Mouse (Mus musculus): ENCODE measurements around the gene Hoxb1. TPM values are rescaled to one million over a fixed set of nuclear protein-coding genes. Genes with fewer than 3 reads are reported as not detected.
A peak's percentile ranks its signal among the peaks of the same experiment; 100 is the strongest.

Hoxb1 gene
- total and polyA plus RNA-seq, 2 experiments from 2014 or later: not detected

GRCm38 (mm10) chr11:96319071-96319902, 46.3 kb upstream of the Hoxb1 start:
- ATAC-seq (ENCODE audit: low FRiP score) (no peak), DNase-seq (ENCODE audit: low spot score) (no peak)
- Histone ChIP-seq H3K4me1 (ENCODE audit: insufficient read depth, low read length) (no peaks in the 10 kb centered on the region), H3K4me2 (ENCODE audit: low read depth, low read length, poor library complexity, severe bottlenecking) (peak overlapping the region; percentile 24), H3K9ac (replicated peaks; ENCODE audit: low read length, poor library complexity, severe bottlenecking) (no peak overlapping the region), H3K36me3 (ENCODE audit: insufficient read depth, low read length) (no peaks in the 10 kb centered on the region), H3K4me3 (ENCODE audit: low read depth, low read length) (no peak overlapping the region), H3K27ac (ENCODE audit: low read depth, low read length) (no peak overlapping the region), H3K27me3 (ENCODE audit: insufficient read depth, low read length) (peaks cover 92% of the 10 kb centered on the region), H3K9me3 (ENCODE audit: low read length) (no peaks in the 10 kb centered on the region)
- TF ChIP-seq CTCF (IDR thresholded peaks at IDR 0.05): no peak
- WGBS: 2% methylated on average over 34 of the region's 34 CpGs

- H3K27me3 ChIP-seq (ENCODE audit: insufficient read depth, low read length): peaks cover 95% of the 10 kb centered on the region
- ATAC-seq (ENCODE audit: low FRiP score): no peak
- no peak overlapping the region for H3K4me3 ChIP-seq (ENCODE audit: low read depth, low read length)
- H3K4me2 ChIP-seq (ENCODE audit: low read depth, low read length, poor library complexity, severe bottlenecking): no peak overlapping the region
- no peak for DNase-seq (ENCODE audit: low spot score)
- H3K36me3 ChIP-seq (ENCODE audit: insufficient read depth, low read length): no peaks in the 10 kb centered on the region
- no peaks in the 10 kb centered on the region for H3K4me1 ChIP-seq (ENCODE audit: insufficient read depth, low read length)
- H3K9ac ChIP-seq (replicated peaks; ENCODE audit: low read length, poor library complexity, severe bottlenecking): no peak overlapping the region
- H3K9me3 ChIP-seq (ENCODE audit: low read length): no peaks in the 10 kb centered on the region
- WGBS: 1% methylated on average over 29 of the region's 29 CpGs
- H3K27ac ChIP-seq (ENCODE audit: low read depth, low read length): no peak overlapping the region
- TF ChIP-seq CTCF (IDR thresholded peaks at IDR 0.05): no peak
Observed at GRCm38 (mm10) chr11:96319910-96320309, 45.6 kb upstream of the Hoxb1 start.

GRCm38 (mm10) chr11:96320688-96321087, 44.9 kb upstream of the Hoxb1 start:
- Histone ChIP-seq H3K4me3 (ENCODE audit: low read depth, low read length) (no peak overlapping the region), H3K4me1 (ENCODE audit: insufficient read depth, low read length) (no peaks in the 10 kb centered on the region), H3K27me3 (ENCODE audit: insufficient read depth, low read length) (peaks cover 95% of the 10 kb centered on the region), H3K4me2 (ENCODE audit: low read depth, low read length, poor library complexity, severe bottlenecking) (no peak overlapping the region), H3K9ac (replicated peaks; ENCODE audit: low read length, poor library complexity, severe bottlenecking) (no peak overlapping the region), H3K27ac (ENCODE audit: low read depth, low read length) (no peak overlapping the region), H3K9me3 (ENCODE audit: low read length) (no peaks in the 10 kb centered on the region), H3K36me3 (ENCODE audit: insufficient read depth, low read length) (no peaks in the 10 kb centered on the region)
- no peak for TF ChIP-seq CTCF (IDR thresholded peaks at IDR 0.05)
- 3% methylated on average over 17 of the region's 17 CpGs for WGBS
- no peak for ATAC-seq (ENCODE audit: low FRiP score)
- DNase-seq (ENCODE audit: low spot score): no peak

GRCm38 (mm10) chr11:96321846-96322245, 43.7 kb upstream of the Hoxb1 start:
- no peak for TF ChIP-seq CTCF (IDR thresholded peaks at IDR 0.05)
- ATAC-seq (ENCODE audit: low FRiP score) (no peak), DNase-seq (ENCODE audit: low spot score) (no peak)
- 5% methylated on average over 5 of the region's 5 CpGs for WGBS
- no peak overlapping the region for H3K4me2 ChIP-seq (ENCODE audit: low read depth, low read length, poor library complexity, severe bottlenecking)
- H3K4me1 ChIP-seq (ENCODE audit: insufficient read depth, low read length): no peaks in the 10 kb centered on the region
- no peaks in the 10 kb centered on the region for H3K36me3 ChIP-seq (ENCODE audit: insufficient read depth, low read length)
- no peak overlapping the region for H3K27ac ChIP-seq (ENCODE audit: low read depth, low read length)
- H3K27me3 ChIP-seq (ENCODE audit: insufficient read depth, low read length): peaks cover 96% of the 10 kb centered on the region
- no peak overlapping the region for H3K9ac ChIP-seq (replicated peaks; ENCODE audit: low read length, poor library complexity, severe bottlenecking)
- H3K4me3 ChIP-seq (ENCODE audit: low read depth, low read length): no peak overlapping the region
- H3K9me3 ChIP-seq (ENCODE audit: low read length): no peaks in the 10 kb centered on the region

- Histone ChIP-seq H3K27ac (ENCODE audit: low read depth, low read length) (no peak overlapping the region), H3K27me3 (ENCODE audit: insufficient read depth, low read length) (peaks cover 99% of the 10 kb centered on the region), H3K36me3 (ENCODE audit: insufficient read depth, low read length) (no peaks in the 10 kb centered on the region), H3K9me3 (ENCODE audit: low read length) (no peaks in the 10 kb centered on the region), H3K4me1 (ENCODE audit: insufficient read depth, low read length) (no peaks in the 10 kb centered on the region), H3K9ac (replicated peaks; ENCODE audit: low read length, poor library complexity, severe bottlenecking) (no peak overlapping the region), H3K4me3 (ENCODE audit: low read depth, low read length) (no peak overlapping the region), H3K4me2 (ENCODE audit: low read depth, low read length, poor library complexity, severe bottlenecking) (no peak overlapping the region)
- DNase-seq (ENCODE audit: low spot score) (no peak), ATAC-seq (ENCODE audit: low FRiP score) (no peak)
- no peak for TF ChIP-seq CTCF (IDR thresholded peaks at IDR 0.05)
- WGBS: 2% methylated on average over 6 of the region's 6 CpGs
Observed at GRCm38 (mm10) chr11:96322738-96323137, 42.8 kb upstream of the Hoxb1 start.

GRCm38 (mm10) chr11:96323154-96323553, 42.4 kb upstream of the Hoxb1 start, which contains the start of gene Hoxb3:
Gene Hoxb3, plus strand, starts transcription at chr11:96323326.
- 7% methylated on average over 10 of the region's 10 CpGs for WGBS
- Histone ChIP-seq H3K9me3 (ENCODE audit: low read length) (no peaks in the 10 kb centered on the region), H3K27me3 (ENCODE audit: insufficient read depth, low read length) (peaks cover 99% of the 10 kb centered on the region), H3K4me1 (ENCODE audit: insufficient read depth, low read length) (no peaks in the 10 kb centered on the region), H3K36me3 (ENCODE audit: insufficient read depth, low read length) (no peaks in the 10 kb centered on the region), H3K4me2 (ENCODE audit: low read depth, low read length, poor library complexity, severe bottlenecking) (no peak within 1 kb of the TSS), H3K9ac (replicated peaks; ENCODE audit: low read length, poor library complexity, severe bottlenecking) (no peak within 1 kb of the TSS), H3K4me3 (ENCODE audit: low read depth, low read length) (no peak within 1 kb of the TSS), H3K27ac (ENCODE audit: low read depth, low read length) (no peak within 1 kb of the TSS)
- no peak for ATAC-seq (ENCODE audit: low FRiP score)
- TF ChIP-seq CTCF (IDR thresholded peaks at IDR 0.05): no peak
- no peak for DNase-seq (ENCODE audit: low spot score)

All from midbrain, postnatal 0 days (tissue).